Mouse (Mus musculus): ENCODE data around the gene Pdp2.

DNA sequence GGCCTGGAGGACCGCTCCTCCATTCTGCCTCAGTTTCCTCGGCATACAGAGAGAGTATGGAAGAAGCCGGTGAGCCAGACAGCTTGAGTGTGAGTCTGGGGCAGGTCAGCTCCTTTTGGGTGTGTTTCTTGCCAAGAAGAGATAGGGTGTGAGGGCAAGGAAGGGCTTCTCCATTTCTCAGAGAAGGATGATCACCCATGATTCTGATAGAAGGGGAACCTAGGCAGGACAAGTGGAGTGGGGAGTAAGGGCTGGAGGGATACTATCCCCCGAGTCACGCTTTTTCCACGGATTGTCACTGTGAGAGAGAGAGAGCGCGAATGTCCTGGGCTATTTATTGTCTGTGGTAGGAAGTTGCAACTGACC lies 49.8 kb upstream of the Pdp2 start:
- TF ChIP-seq CTCF (IDR thresholded peaks at IDR 0.05; ENCODE audit: borderline replicate concordance, extremely low read depth, insufficient read depth, insufficient read length) (no peak), POLR2A (IDR thresholded peaks at IDR 0.05; ENCODE audit: borderline replicate concordance, extremely low read depth, insufficient read depth, insufficient read length, poor library complexity, severe bottlenecking) (no peak)

All from brain, embryonic 14.5 days (tissue).